Mouse (Mus musculus) stomach, postnatal 0 days (tissue): Measurements from ENCODE around the gene Myd88. TPM values are rescaled to one million over a fixed set of nuclear protein-coding genes. Genes with fewer than 3 reads are reported as not detected.

Source experiments
- ATAC-seq: fragments of 200-750 bp; cut with Nextera tagmentation; 2 replicates; pipeline ENCODE4 v1.8.0; 2017; ENCODE audit not compliant: low FRiP score, low TSS enrichment
- DNase-seq: peaks from one replicate; pipeline ENCODE4 v3.0.0-alpha.2; 2016; ENCODE audit warnings: low spot score
- H3K27ac ChIP-seq: fragments of 300-500 bp; sonication (generic); replicated peaks from 2 replicates; pipeline ENCODE4 v1.5.1; 2014; ENCODE audit warnings: mild to moderate bottlenecking, control low read depth
- H3K27me3 ChIP-seq: fragments of 300-500 bp; sonication (generic); 2 replicates; pipeline ENCODE4 v1.6.1; 2014; ENCODE audit warnings: low read length; ENCODE audit not compliant: control insufficient read depth, insufficient read depth
- H3K36me3 ChIP-seq: fragments of 300-500 bp; sonication (generic); 2 replicates; pipeline ENCODE4 v1.6.1; 2014; ENCODE audit warnings: low read length, mixed read lengths; ENCODE audit not compliant: control insufficient read depth, insufficient read depth
- H3K4me1 ChIP-seq: fragments of 300-500 bp; sonication (generic); replicated peaks from 2 replicates; pipeline ENCODE4 v1.6.1; 2014; ENCODE audit warnings: antibody characterized with exemption; ENCODE audit not compliant: control insufficient read depth, insufficient read depth
- H3K4me2 ChIP-seq: fragments of 300-500 bp; sonication (generic); replicated peaks from 2 replicates; pipeline ENCODE4 v1.6.1; 2014; ENCODE audit warnings: low read depth, mild to moderate bottlenecking, control low read depth, moderate library complexity
- H3K4me3 ChIP-seq: fragments of 300-500 bp; sonication (generic); 2 replicates; pipeline ENCODE4 v1.5.1; 2014; ENCODE audit warnings: low read depth, low read length, control low read depth
- H3K9ac ChIP-seq: fragments of 300-500 bp; sonication (generic); 2 replicates; pipeline ENCODE4 v1.6.1; 2014; ENCODE audit warnings: mild to moderate bottlenecking, low read length, control low read depth, mixed read lengths
- H3K9me3 ChIP-seq: fragments of 300-500 bp; sonication (generic); 2 replicates; pipeline ENCODE4 v1.6.1; 2016; ENCODE audit warnings: low read length; ENCODE audit not compliant: control insufficient read depth
- CTCF ChIP-seq: IDR thresholded peaks from 2 replicates; pipeline ENCODE4 v1.5.1; 2016; ENCODE audit warnings: antibody characterized with exemption, low read depth, mild to moderate bottlenecking, moderate library complexity
- EP300 ChIP-seq: optimal IDR thresholded peaks from 2 replicates; pipeline ENCODE3; 2016; ENCODE audit warnings: antibody characterized with exemption
- WGBS: fragments of 180-500 bp; shearing (Covaris S2); extraction: QIAGEN DNeasy Blood & Tissue Kit; methylation state at CpG from one replicate; pipeline ENCODE4 v1.1.7; 2014; 5-methylcytosine and 5-hydroxymethylcytosine counted together
- polyA plus RNA-seq: library from polyadenylated mRNA; unstranded; fragments of >200 nt; fragmentation: Nextera tagmentation; extraction: Ambion mirVana; gene quantifications from 2 replicates; pipeline ENCODE4 v1.2.1, GENCODE M21; 2015

Gene Myd88
- polyA plus RNA-seq, 1 experiment from 2014 or later: 40.8 TPM

GRCm38 (mm10) chr9:119339106-119339505 lies 2.1 kb downstream of the Myd88 start:
- H3K4me1 ChIP-seq: peaks cover 5% of the 10 kb centered on the region
- H3K4me2 ChIP-seq: peak overlapping the region; percentile 66
- ATAC-seq: no peak
- 43% methylated on average over 7 of the region's 7 CpGs for WGBS
- H3K27ac ChIP-seq: no peak overlapping the region; the same call in 1 of the 2 replicates
- no peaks in the 10 kb centered on the region for H3K27me3 ChIP-seq
- DNase-seq: no peak
- peaks cover 8% of the 10 kb centered on the region for H3K36me3 ChIP-seq
- no peaks in the 10 kb centered on the region for H3K9me3 ChIP-seq
- peak overlapping the region; percentile 63 for H3K4me3 ChIP-seq
- TF ChIP-seq CTCF: no peak
- TF ChIP-seq EP300: no peak
- peak overlapping the region; percentile 82 for H3K9ac ChIP-seq

GRCm38 (mm10) chr9:119338350-119338749 lies 2.9 kb downstream of the Myd88 start:
- Histone ChIP-seq H3K9me3 (no peaks in the 10 kb centered on the region), H3K27ac (no peak overlapping the region), H3K36me3 (peaks cover 7% of the 10 kb centered on the region), H3K4me3 (no peak overlapping the region), H3K9ac (no peak overlapping the region), H3K27me3 (no peaks in the 10 kb centered on the region), H3K4me1 (peaks cover 5% of the 10 kb centered on the region), H3K4me2 (peak overlapping the region; percentile 66)
- no peak for DNase-seq
- no peak for ATAC-seq
- no peak for TF ChIP-seq EP300
- TF ChIP-seq CTCF: no peak
- WGBS: 88% methylated on average over 3 of the region's 3 CpGs

GRCm38 (mm10) chr9:119337842-119338241 lies 3.4 kb downstream of the Myd88 start:
- peaks cover 5% of the 10 kb centered on the region for H3K36me3 ChIP-seq
- H3K9me3 ChIP-seq: no peaks in the 10 kb centered on the region
- H3K9ac ChIP-seq: no peak overlapping the region
- no peak overlapping the region for H3K4me3 ChIP-seq
- H3K4me2 ChIP-seq: no peak overlapping the region
- no peak for ATAC-seq
- no peaks in the 10 kb centered on the region for H3K27me3 ChIP-seq
- WGBS: 91% methylated on average over 14 of the region's 14 CpGs
- no peak overlapping the region for H3K27ac ChIP-seq
- no peak for TF ChIP-seq EP300
- no peak for TF ChIP-seq CTCF
- no peak for DNase-seq
- peaks cover 5% of the 10 kb centered on the region for H3K4me1 ChIP-seq

GRCm38 (mm10) chr9:119335571-119335970 lies 5.6 kb downstream of the Myd88 start:
- H3K4me1 ChIP-seq: peaks cover 5% of the 10 kb centered on the region; the same call in 1 of the 2 replicates
- no peak overlapping the region for H3K27ac ChIP-seq
- H3K4me2 ChIP-seq: no peak overlapping the region
- TF ChIP-seq EP300: no peak
- DNase-seq (no peak), ATAC-seq (no peak)
- H3K9me3 ChIP-seq: no peaks in the 10 kb centered on the region
- no peak overlapping the region for H3K9ac ChIP-seq
- H3K4me3 ChIP-seq: no peak overlapping the region
- WGBS: 74% methylated on average over 4 of the region's 4 CpGs
- peaks cover 5% of the 10 kb centered on the region for H3K36me3 ChIP-seq
- H3K27me3 ChIP-seq: no peaks in the 10 kb centered on the region

- Histone ChIP-seq H3K36me3 (peaks cover 5% of the 10 kb centered on the region), H3K27ac (0 out of 2 replicates have a peak overlapping the region, but pooled peaks have one; percentile 1), H3K4me3 (no peak overlapping the region), H3K9me3 (no peaks in the 10 kb centered on the region), H3K27me3 (no peaks in the 10 kb centered on the region), H3K4me1 (peaks cover 5% of the 10 kb centered on the region; the same call in 1 of the 2 replicates), H3K9ac (no peak overlapping the region), H3K4me2 (no peak overlapping the region)
- WGBS: 74% methylated on average over 2 of the region's 2 CpGs
- ATAC-seq (no peak), DNase-seq (no peak)
- TF ChIP-seq EP300 (no peak), CTCF (0 out of 2 replicates have a peak, but pooled peaks have one; percentile 0)
Observed at GRCm38 (mm10) chr9:119334834-119335233, 6.4 kb downstream of the Myd88 start.

- Histone ChIP-seq H3K4me3 (no peak overlapping the region), H3K4me1 (peaks cover 5% of the 10 kb centered on the region; the same call in 1 of the 2 replicates), H3K27ac (peak overlapping the region; percentile 1; the same call in 1 of the 2 replicates), H3K9me3 (no peaks in the 10 kb centered on the region), H3K4me2 (no peak overlapping the region), H3K9ac (no peak overlapping the region), H3K27me3 (no peaks in the 10 kb centered on the region), H3K36me3 (peaks cover 5% of the 10 kb centered on the region)
- DNase-seq (peak; percentile 46), ATAC-seq (no peak)
- TF ChIP-seq CTCF: peak; percentile 10; the same call in 1 of the 2 replicates
- TF ChIP-seq EP300: no peak
- 40% methylated on average over 10 of the region's 10 CpGs for WGBS
Observed at GRCm38 (mm10) chr9:119334324-119334723, 6.9 kb downstream of the Myd88 start.
